Mouse (Mus musculus) mature B cell (primary cell): ENCODE data around the gene Galnt18.

Experiments
- in situ Hi-C: fragments of 300-500 bp; cut with MboI; formaldehyde crosslinking; loops from 2 replicates; pipeline ENCODE4 v1.14.3; 2019

Galnt18 gene

DNA sequence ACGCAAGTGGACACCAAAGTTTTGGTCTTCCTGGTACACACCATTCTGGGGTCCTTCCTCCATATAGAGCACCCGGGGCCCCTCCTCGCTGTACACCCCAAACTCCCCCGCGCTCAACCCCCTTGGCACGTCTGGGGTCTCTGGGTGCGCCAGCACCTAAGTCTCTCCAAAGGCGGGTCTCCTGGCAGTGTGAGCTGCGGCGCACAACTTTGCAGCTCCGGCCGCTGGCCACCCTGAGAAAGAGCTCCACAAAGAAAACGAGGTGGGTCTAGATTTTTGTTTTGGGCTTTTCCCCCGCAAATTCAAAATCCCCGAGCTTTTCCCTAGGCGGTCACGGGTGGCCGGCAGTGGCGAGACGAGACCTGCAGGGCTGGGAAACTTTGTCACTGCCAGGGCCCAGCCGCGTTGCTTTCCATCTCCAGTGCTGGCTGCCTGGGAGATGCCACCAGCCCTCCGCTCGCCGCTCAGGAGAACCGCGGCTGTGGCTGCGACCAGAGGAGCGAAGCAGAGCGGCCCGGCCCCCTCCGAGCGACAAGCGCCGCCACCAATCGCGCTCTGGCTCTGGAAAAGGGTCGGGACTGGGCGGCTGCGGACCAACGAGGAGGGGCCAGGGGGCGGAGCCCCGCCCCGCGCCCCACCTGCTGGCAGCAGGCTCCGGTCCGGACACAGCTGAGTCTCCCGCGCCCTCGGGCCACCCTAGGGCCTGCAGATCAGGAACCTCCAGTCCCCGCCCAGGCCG, at the start of gene Galnt18:
Galnt18 (minus strand) TSS at position 474 of the 739 bp plus-strand sequence.
- in situ Hi-C loops, result no loop called here

GRCm38 (mm10) chr7:111827337-111827736, 47.6 kb upstream of the Galnt18 start:
- in situ Hi-C loops, result no loop called here

DNA sequence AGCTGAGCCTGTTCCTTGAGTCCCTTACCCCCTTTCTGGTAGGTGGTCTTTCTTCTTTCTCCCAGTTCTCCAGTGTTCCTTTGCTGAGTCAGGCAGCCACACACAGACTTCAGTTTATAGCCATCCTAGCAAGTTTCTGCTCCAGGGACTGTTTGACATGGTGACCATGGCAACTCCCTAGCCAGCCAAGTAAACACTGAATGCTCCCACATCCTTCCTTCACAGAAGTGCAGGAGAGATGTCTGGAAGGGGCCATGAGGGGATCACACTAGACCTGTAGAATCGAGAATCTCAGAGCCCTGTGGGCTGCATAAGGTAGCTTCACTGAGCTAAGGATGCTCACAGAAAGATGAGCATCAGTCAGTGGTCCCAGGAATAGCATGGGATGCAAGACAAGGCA, 33.3 kb upstream of the Galnt18 start:
- in situ Hi-C loops, result no loop called here

DNA sequence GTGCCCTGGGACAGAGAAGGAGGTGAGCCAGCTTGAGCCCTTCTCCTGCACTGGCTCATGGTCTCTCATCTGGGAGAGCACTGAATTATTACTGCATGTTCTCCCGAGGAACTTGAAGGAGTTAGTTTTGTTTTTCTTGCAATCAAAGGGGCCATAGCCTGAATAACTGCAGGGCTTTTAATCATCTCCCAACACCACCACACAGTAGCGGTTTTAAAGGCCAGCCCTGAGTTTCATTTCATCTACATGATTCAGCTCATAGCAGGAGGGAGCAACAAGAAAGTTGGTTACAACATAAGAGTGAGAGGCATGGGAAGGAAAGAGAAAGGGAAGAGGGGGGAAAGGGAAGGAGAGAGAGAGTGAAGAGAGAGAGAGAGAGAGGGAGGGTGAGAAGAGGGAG, 31.3 kb upstream of the Galnt18 start:
- in situ Hi-C loops, result no loop called here

GRCm38 (mm10) chr7:111809796-111810195, 30.0 kb upstream of the Galnt18 start:
- in situ Hi-C loops, result no loop called here

DNA sequence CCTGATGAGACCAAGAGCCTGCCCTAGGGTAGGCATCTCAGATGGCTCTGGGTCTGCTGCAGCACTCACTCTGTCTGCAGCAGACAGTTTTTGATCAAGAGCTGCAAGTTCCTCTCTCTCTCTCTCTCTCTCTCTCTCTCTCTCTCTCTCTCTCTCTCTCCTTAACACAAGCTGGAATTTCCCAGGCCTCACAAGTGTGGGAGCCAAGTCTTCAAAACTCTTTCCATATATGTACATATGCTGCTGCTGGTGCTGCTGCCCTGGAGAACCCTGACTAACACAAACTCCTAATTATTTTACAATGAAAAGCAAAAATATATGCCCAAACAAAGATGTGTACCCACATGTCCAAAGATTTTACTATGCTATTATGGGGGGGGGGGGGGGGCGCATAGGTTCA, 26.3 kb upstream of the Galnt18 start:
- in situ Hi-C loops, result no loop called here

DNA sequence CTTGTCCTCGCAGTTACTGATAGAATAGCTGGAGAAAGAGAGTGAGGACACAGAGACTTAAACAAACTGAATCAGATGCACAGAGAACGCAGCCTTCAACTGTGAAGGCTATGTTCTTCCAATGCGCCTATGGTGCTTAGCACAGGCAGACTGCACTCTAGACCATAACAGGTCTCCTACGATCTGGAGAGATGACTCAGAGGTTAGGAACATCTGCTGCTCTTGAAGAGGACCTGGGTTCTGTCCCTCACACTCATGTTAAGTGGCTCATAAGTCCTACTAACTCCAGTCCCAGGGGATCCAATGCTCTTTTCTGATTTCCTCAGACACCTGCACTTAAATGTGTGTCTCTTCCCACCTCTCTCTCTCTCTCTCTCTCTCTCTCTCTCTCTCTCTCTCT, 24.9 kb upstream of the Galnt18 start:
- in situ Hi-C loops, result no loop called here

DNA sequence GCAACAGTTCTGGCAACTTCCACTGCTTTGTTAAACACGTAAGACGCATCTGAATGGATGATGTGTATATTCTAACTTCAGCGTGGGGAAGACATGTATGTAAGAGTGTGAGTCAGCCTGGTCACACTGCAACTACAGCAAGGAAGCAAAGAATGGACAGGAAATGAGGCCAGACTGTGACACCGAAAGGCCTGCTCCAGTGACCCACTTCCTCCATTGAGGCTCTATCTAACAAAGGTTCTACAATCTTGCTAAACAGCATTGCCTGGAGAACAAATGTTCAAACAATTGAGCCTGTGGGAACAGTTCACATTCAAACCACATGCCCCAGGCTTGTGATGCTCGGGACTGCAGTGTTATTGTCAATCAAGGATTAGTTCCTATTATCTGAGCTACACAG, 21.0 kb upstream of the Galnt18 start:
- in situ Hi-C loops, result no loop called here

- in situ Hi-C loops, result no loop called here
Measured at GRCm38 (mm10) chr7:111800120-111800519, 20.3 kb upstream of the Galnt18 start.

DNA sequence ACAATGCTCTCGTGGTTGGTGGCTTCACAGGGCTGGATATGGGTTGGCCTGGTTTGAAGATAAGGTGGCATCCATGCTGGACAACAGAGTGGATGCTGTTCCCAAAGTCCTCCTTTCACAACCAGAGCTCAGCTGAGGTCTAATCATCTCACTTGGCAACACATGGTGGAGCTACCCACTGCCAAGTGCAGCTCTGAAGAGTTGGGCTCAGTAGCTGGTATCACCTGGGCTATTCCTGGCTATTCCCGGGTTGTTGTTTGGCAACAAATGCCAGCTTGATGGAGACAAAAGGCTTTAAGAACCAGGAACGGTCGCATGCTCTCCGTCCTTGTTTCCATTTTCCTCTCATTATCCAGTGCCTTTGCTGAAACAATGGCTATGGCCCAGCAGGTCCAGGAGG, 19.2 kb upstream of the Galnt18 start:
- in situ Hi-C loops, result no loop called here

DNA sequence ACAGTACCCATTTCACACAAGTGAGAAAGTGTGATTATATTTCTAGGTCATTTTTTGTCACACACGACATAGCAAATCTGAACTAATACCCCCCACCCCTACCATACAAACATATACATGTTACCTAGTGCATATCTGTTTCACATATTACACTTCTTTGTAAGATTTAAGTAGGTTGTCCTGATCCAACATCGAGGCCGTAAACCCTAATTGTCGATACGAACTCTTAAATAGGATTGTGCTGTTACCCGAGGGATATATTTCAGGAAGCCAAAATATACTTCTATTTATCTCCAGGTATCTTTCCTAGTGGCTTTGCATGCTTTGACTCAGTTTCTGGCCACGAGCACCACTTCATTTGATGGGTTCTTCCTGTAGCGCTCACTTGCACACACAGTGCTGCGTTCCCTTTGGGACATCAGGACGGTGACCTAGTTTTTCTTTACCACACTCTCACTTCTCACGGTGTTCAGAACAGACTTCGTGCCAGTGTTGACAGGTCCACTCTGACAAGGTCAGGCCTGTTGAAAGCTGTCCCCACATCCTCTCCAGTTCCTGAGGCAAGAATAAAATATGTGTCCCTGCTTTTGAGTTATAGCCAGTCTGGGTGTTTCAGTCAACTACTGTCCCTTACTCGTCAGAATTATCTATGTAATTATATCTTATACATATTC, 17.7 kb upstream of the Galnt18 start:
- in situ Hi-C loops, result no loop called here

DNA sequence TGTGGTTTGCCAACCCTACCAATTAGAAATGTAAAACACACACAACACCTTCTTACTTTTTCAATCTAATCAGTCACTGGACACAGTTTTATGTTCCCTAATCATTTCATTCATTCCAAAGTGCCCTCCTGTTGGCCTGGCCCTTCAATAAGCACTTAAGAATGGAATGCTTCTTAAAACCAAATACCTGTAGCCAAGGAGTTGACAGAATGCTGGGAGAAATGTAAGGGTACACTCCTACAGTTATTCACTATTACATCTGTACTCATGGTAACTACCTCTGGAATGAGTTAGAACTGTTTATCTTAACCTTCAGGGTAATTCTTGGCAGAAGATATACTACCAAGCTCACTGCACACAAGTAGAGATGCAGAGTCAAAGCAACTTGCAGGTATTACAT, 15.3 kb upstream of the Galnt18 start:
- in situ Hi-C loops, result no loop called here

GRCm38 (mm10) chr7:111792154-111792553, 12.4 kb upstream of the Galnt18 start:
- in situ Hi-C loops, result no loop called here

DNA sequence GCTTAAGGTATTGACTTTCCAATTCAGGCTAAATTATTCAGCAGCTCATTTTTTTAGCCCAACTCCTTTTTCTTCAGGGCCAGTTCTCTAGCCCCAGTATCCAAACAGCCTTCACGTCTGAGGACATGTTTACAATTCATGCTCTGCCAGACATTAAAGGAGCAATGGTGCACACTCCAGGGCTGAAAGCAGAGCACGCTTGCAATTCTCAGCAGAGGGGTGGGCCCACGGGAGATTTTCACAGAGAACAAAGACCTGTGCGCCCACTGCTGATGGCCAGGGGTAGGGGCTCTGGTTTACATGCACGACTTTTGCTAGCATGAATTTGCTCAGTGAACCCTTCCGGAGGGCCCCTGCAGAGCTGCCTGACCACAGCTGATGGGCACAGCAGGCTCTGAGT, 11.6 kb upstream of the Galnt18 start:
- in situ Hi-C loops, result no loop called here

GRCm38 (mm10) chr7:111787921-111788320, 8.1 kb upstream of the Galnt18 start:
- in situ Hi-C loops, result no loop called here

- in situ Hi-C loops, result no loop called here
Measured at GRCm38 (mm10) chr7:111785478-111785877, 5.7 kb upstream of the Galnt18 start.

DNA sequence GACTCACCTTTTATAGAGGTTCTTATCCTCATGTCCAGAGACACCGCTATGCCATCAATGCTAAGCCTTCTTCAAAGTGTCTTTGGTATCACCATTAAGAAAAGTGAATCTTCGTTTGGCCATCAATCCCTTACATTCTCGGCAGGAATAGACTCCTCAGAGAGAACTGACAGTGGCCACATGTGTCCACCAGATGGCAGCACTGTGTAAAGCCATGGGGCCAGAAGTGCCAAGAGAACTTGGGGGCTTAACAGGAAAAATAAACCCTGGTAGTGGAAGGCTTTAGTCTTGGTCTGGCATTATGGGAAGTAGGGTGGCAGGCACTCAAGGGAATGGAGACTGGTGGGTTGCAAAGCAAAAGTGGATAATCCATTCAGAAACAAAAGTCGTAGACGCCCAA, 2.3 kb upstream of the Galnt18 start:
- in situ Hi-C loops, result no loop called here

- in situ Hi-C loops, result no loop called here
Measured at GRCm38 (mm10) chr7:111781316-111781715, 1.5 kb upstream of the Galnt18 start.

DNA sequence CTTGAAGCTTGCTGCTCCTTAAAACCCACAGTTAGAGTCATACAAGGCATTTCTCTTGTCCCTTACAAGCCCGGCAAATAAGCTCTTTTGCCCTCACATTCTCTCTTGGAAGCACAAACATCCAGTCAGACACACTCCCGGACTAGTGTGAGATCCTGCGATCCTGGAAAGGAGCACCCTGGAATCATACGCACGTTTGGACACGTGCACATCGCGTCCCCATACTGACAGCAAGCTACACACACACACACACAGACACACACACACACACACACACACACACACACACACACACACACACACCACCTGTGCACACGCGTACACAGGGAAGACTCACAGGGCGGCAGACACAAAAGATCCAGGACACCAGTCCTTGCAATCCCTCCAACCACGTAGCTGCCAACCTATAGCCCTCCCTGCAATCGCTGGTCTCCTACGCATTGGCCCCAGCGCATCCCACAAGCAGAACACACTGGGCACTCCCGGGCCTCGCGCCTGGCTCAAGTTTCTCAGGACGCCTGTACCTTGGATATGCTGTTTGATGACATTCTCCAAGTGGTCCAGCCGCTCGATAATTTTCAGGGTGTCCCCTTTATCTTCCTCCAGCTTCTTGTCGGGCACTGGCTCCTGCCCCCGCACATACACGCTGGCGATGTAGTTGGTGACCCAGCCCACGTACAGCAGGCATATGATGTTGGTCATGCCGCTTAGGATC, 831 bp downstream of the Galnt18 start:
- in situ Hi-C loops, result no loop called here

GRCm38 (mm10) chr7:111778212-111778611, 1.6 kb downstream of the Galnt18 start:
- in situ Hi-C loops, result no loop called here

DNA sequence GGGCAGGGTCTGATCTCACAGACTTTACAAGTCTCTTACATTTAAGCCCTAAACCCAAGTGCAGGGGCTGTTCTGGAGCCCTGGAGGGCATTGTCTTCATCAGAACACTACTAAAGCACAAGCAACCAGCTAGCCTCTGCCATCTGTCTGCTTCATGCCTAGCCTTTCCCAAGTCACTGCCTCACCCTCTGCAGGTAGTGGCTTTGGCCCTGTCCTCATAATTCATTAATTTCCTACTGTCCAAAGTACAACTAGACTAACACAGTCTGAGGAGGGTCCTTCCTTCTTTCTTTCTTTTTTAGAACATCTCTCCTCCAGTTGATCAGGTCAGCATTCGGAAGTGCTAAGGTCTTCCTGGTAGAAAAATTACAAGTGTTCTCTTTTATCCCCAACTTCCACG, 2.6 kb downstream of the Galnt18 start:
- in situ Hi-C loops, result no loop called here

DNA sequence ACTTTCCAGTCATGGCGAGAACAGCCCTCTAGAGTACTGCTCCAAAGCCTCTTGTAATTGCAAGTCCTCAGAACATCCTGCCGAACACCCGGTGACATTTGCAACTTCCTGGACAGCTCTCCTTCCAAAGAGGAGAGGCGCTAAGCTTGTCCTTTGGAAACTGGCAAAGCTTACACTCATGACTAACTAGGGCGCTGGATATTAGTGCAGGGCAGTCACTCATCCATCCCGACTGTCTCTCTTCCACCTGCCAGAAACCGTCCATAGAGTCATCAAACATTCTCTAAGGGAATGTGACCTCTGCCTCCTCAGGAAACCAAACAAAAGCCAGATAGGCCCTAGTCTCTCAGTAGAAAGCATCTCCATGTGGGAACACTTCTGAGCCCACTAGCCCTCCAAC, 3.6 kb downstream of the Galnt18 start:
- in situ Hi-C loops, result no loop called here

DNA sequence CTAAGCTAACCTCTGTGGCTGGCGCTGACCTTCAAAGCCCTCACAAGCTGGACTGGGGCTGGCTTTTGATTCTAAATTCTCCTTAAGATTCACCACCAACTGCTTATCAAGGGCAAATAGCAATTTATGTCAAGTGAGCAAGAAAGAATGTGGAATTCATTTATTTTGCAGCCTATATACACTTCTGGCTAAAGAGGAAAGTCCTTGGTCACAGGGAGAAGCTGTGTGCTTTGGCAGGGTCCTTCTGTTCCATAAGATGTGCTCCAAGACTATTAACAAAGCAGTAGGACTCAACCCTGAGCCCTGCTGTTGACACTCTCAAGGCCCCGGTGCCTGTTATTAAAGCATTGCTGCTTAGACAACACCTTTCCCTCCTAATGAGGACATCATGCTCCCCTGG, 7.4 kb downstream of the Galnt18 start:
- in situ Hi-C loops, result no loop called here
